Mouse (Mus musculus) embryonic facial prominence, embryonic 15.5 days (tissue): ENCODE results near the gene Trex1. TPM values are rescaled to one million over a fixed set of nuclear protein-coding genes. Genes with fewer than 3 reads are reported as not detected.

Source experiments
- ATAC-seq: fragments of 200-750 bp; cut with Nextera tagmentation; 2 replicates; pipeline ENCODE4 v1.8.0; 2017; ENCODE audit warnings: low read depth, moderate TSS enrichment; ENCODE audit not compliant: insufficient number of reproducible peaks, low FRiP score, low TSS enrichment
- H3K27ac ChIP-seq: fragments of 300-500 bp; sonication (generic); replicated peaks from 2 replicates; pipeline ENCODE4 v1.5.1; 2015; ENCODE audit warnings: mild to moderate bottlenecking, inconsistent platforms
- H3K27me3 ChIP-seq: fragments of 300-500 bp; sonication (generic); 2 replicates; pipeline ENCODE4 v1.6.1; 2015; ENCODE audit warnings: inconsistent platforms
- H3K36me3 ChIP-seq: fragments of 300-500 bp; sonication (generic); 2 replicates; pipeline ENCODE4 v1.6.1; 2015; ENCODE audit warnings: mild to moderate bottlenecking, inconsistent platforms
- H3K4me1 ChIP-seq: fragments of 300-500 bp; sonication (generic); 2 replicates; pipeline ENCODE4 v1.6.1; 2015; ENCODE audit warnings: inconsistent platforms
- H3K4me2 ChIP-seq: fragments of 300-500 bp; sonication (generic); replicated peaks from 2 replicates; pipeline ENCODE4 v1.6.1; 2015; ENCODE audit warnings: mild to moderate bottlenecking, inconsistent platforms
- H3K4me3 ChIP-seq: fragments of 300-500 bp; sonication (generic); replicated peaks from 2 replicates; pipeline ENCODE4 v1.5.1; 2015; ENCODE audit warnings: mild to moderate bottlenecking, inconsistent platforms
- H3K9ac ChIP-seq: fragments of 300-500 bp; sonication (generic); 2 replicates; pipeline ENCODE4 v1.6.1; 2015; ENCODE audit warnings: inconsistent platforms
- H3K9me3 ChIP-seq: fragments of 300-500 bp; sonication (generic); replicated peaks from 2 replicates; pipeline ENCODE4 v1.6.1; 2016; ENCODE audit warnings: inconsistent platforms
- WGBS: fragments of 180-500 bp; shearing (Covaris S2); methylation state at CpG from one replicate; pipeline ENCODE4 v1.1.7; 2015; 5-methylcytosine and 5-hydroxymethylcytosine counted together
- polyA plus RNA-seq: library from polyadenylated mRNA; unstranded; fragments of >200 nt; fragmentation: Nextera tagmentation; extraction: Ambion mirVana; gene quantifications from 2 replicates; pipeline ENCODE4 v1.2.1, GENCODE M21; 2015

The Trex1 gene
- polyA plus RNA-seq, 1 experiment from 2014 or later: 21.0 TPM

GRCm38 (mm10) chr9:109050674-109050997, 8.9 kb downstream of the Trex1 start:
- Histone ChIP-seq H3K9me3 (no peaks in the 10 kb centered on the region), H3K4me2 (no peak overlapping the region), H3K9ac (no peak overlapping the region), H3K27me3 (no peaks in the 10 kb centered on the region), H3K4me1 (peaks cover 26% of the 10 kb centered on the region), H3K4me3 (no peak overlapping the region), H3K36me3 (peaks cover 13% of the 10 kb centered on the region), H3K27ac (no peak overlapping the region)
- 62% methylated on average over 3 of the region's 3 CpGs for WGBS
- ATAC-seq: no peak

GRCm38 (mm10) chr9:109049996-109050673, 9.4 kb downstream of the Trex1 start:
- H3K9me3 ChIP-seq: no peaks in the 10 kb centered on the region
- no peak overlapping the region for H3K4me2 ChIP-seq
- H3K27ac ChIP-seq: no peak overlapping the region
- H3K27me3 ChIP-seq: no peaks in the 10 kb centered on the region
- H3K36me3 ChIP-seq: peaks cover 13% of the 10 kb centered on the region
- ATAC-seq: no peak
- WGBS: 81% methylated on average over 9 of the region's 9 CpGs
- no peak overlapping the region for H3K4me3 ChIP-seq
- H3K4me1 ChIP-seq: peaks cover 22% of the 10 kb centered on the region
- no peak overlapping the region for H3K9ac ChIP-seq

- Histone ChIP-seq H3K36me3 (peaks cover 13% of the 10 kb centered on the region), H3K4me2 (no peak overlapping the region), H3K9ac (no peak overlapping the region), H3K27ac (no peak overlapping the region), H3K9me3 (no peaks in the 10 kb centered on the region), H3K27me3 (no peaks in the 10 kb centered on the region), H3K4me3 (no peak overlapping the region), H3K4me1 (peaks cover 14% of the 10 kb centered on the region)
- 79% methylated on average over 7 of the region's 7 CpGs for WGBS
- no peak for ATAC-seq
These were observed 10.2 kb downstream of the Trex1 start for GRCm38 (mm10) chr9:109049316-109049715.

- 0 out of 2 replicates have a peak, but pooled peaks cover under 1% of the 10 kb centered on the region for H3K4me1 ChIP-seq
- no peaks in the 10 kb centered on the region for H3K27me3 ChIP-seq
- H3K9ac ChIP-seq: no peak overlapping the region
- WGBS: 36% methylated on average over 5 of the region's 5 CpGs
- no peaks in the 10 kb centered on the region for H3K9me3 ChIP-seq
- ATAC-seq: no peak
- H3K4me3 ChIP-seq: no peak overlapping the region
- no peak overlapping the region for H3K27ac ChIP-seq
- H3K4me2 ChIP-seq: no peak overlapping the region
- H3K36me3 ChIP-seq: peaks cover 2% of the 10 kb centered on the region
These were observed 13.2 kb downstream of the Trex1 start for GRCm38 (mm10) chr9:109046306-109046705.

- no peak overlapping the region for H3K4me2 ChIP-seq
- H3K9ac ChIP-seq: no peak overlapping the region
- 0 out of 2 replicates have a peak, but pooled peaks have one; percentile 20 for ATAC-seq
- no peak overlapping the region for H3K4me3 ChIP-seq
- no peak overlapping the region for H3K27ac ChIP-seq
- peaks cover 34% of the 10 kb centered on the region for H3K4me1 ChIP-seq
- no peaks in the 10 kb centered on the region for H3K36me3 ChIP-seq
- no peaks in the 10 kb centered on the region for H3K27me3 ChIP-seq
- 72% methylated on average over 7 of the region's 7 CpGs for WGBS
- no peaks in the 10 kb centered on the region for H3K9me3 ChIP-seq
These were observed 18.2 kb downstream of the Trex1 start for GRCm38 (mm10) chr9:109041351-109041750.

GRCm38 (mm10) chr9:109040906-109041305, 18.6 kb downstream of the Trex1 start:
- no peak overlapping the region for H3K4me3 ChIP-seq
- H3K36me3 ChIP-seq: no peaks in the 10 kb centered on the region
- no peaks in the 10 kb centered on the region for H3K9me3 ChIP-seq
- H3K4me1 ChIP-seq: peaks cover 34% of the 10 kb centered on the region
- H3K4me2 ChIP-seq: 0 out of 2 replicates have a peak overlapping the region, but pooled peaks have one; percentile 8
- ATAC-seq: peak; percentile 40; the same call in 1 of the 2 replicates
- H3K27ac ChIP-seq: no peak overlapping the region
- H3K27me3 ChIP-seq: no peaks in the 10 kb centered on the region
- H3K9ac ChIP-seq: no peak overlapping the region
- WGBS: 58% methylated on average over 6 of the region's 6 CpGs

- Histone ChIP-seq H3K27me3 (no peaks in the 10 kb centered on the region), H3K4me1 (peaks cover 34% of the 10 kb centered on the region), H3K36me3 (no peaks in the 10 kb centered on the region), H3K4me2 (0 out of 2 replicates have a peak overlapping the region, but pooled peaks have one; percentile 8), H3K9ac (no peak overlapping the region), H3K9me3 (no peaks in the 10 kb centered on the region), H3K27ac (no peak overlapping the region), H3K4me3 (0 out of 2 replicates have a peak overlapping the region, but pooled peaks have one; percentile 4)
- no peak for ATAC-seq
- 76% methylated on average over 8 of the region's 8 CpGs for WGBS
These were observed 19.3 kb downstream of the Trex1 start for GRCm38 (mm10) chr9:109040216-109040615.

- ATAC-seq: no peak
- WGBS: 67% methylated on average over 4 of the region's 4 CpGs
- Histone ChIP-seq H3K9ac (no peak overlapping the region), H3K36me3 (no peaks in the 10 kb centered on the region), H3K9me3 (no peaks in the 10 kb centered on the region), H3K4me1 (peaks cover 34% of the 10 kb centered on the region), H3K4me2 (peak overlapping the region; percentile 80), H3K27me3 (no peaks in the 10 kb centered on the region), H3K4me3 (peak overlapping the region; percentile 79; the same call in 1 of the 2 replicates), H3K27ac (no peak overlapping the region)
These were observed 19.9 kb downstream of the Trex1 start for GRCm38 (mm10) chr9:109039681-109040080.

GRCm38 (mm10) chr9:109038901-109039364, 20.6 kb downstream of the Trex1 start:
- H3K4me3 ChIP-seq: peak overlapping the region; percentile 79
- peak overlapping the region; percentile 81 for H3K9ac ChIP-seq
- H3K4me1 ChIP-seq: peaks cover 34% of the 10 kb centered on the region
- ATAC-seq: peak; percentile 31
- H3K27me3 ChIP-seq: no peaks in the 10 kb centered on the region
- 8% methylated on average over 8 of the region's 8 CpGs for WGBS
- no peaks in the 10 kb centered on the region for H3K9me3 ChIP-seq
- no peaks in the 10 kb centered on the region for H3K36me3 ChIP-seq
- H3K27ac ChIP-seq: peak overlapping the region; percentile 85
- H3K4me2 ChIP-seq: peak overlapping the region; percentile 80

- under 1% methylated on average over 39 of the region's 40 CpGs for WGBS
- H3K27me3 ChIP-seq: no peaks in the 10 kb centered on the region
- H3K4me2 ChIP-seq: peak within 1 kb of the TSS; percentile 80
- peak within 1 kb of the TSS; percentile 81 for H3K9ac ChIP-seq
- H3K9me3 ChIP-seq: no peaks in the 10 kb centered on the region
- H3K4me1 ChIP-seq: peaks cover 34% of the 10 kb centered on the region
- H3K36me3 ChIP-seq: no peaks in the 10 kb centered on the region
- peak within 1 kb of the TSS; percentile 79 for H3K4me3 ChIP-seq
- ATAC-seq: peak; percentile 83
- peak within 1 kb of the TSS; percentile 85 for H3K27ac ChIP-seq
These were observed 21.2 kb downstream of the Trex1 start, which contains the start of gene Shisa5 for GRCm38 (mm10) chr9:109038086-109038895. TSS of gene Shisa5 (plus strand) at chr9:109038565.

GRCm38 (mm10) chr9:109032435-109032834, 27.1 kb downstream of the Trex1 start:
- Histone ChIP-seq H3K4me3 (no peak overlapping the region), H3K9ac (no peak overlapping the region), H3K27ac (no peak overlapping the region), H3K4me2 (no peak overlapping the region), H3K4me1 (no peaks in the 10 kb centered on the region), H3K27me3 (no peaks in the 10 kb centered on the region), H3K9me3 (no peaks in the 10 kb centered on the region), H3K36me3 (peaks cover 14% of the 10 kb centered on the region; the same call in 1 of the 2 replicates)
- WGBS: 79% methylated on average over 6 of the region's 6 CpGs
- no peak for ATAC-seq
